Mouse (Mus musculus) kidney, adult 18-20 months (tissue): ENCODE measurements around the gene Mthfsd.
"Not testable (repeated sequence)": the region's sequence is repeated elsewhere in the genome, so short reads cannot be mapped to it uniquely, and the experiment has no call there.

Source experiments
- DNase-seq: peaks from one replicate; pipeline ENCODE4 v3.0.0; 2021

Mthfsd gene

GRCm38 (mm10) chr8:121107668-121108656 is at the start of gene Mthfsd:
TSS of gene Mthfsd (minus strand) at chr8:121108392.
- peak; percentile 99 for DNase-seq

- no peak for DNase-seq
Measured at GRCm38 (mm10) chr8:121156990-121157491, 48.8 kb upstream of the Mthfsd start.

GRCm38 (mm10) chr8:121152394-121152793 is 44.2 kb upstream of the Mthfsd start:
- DNase-seq, result no peak

DNA sequence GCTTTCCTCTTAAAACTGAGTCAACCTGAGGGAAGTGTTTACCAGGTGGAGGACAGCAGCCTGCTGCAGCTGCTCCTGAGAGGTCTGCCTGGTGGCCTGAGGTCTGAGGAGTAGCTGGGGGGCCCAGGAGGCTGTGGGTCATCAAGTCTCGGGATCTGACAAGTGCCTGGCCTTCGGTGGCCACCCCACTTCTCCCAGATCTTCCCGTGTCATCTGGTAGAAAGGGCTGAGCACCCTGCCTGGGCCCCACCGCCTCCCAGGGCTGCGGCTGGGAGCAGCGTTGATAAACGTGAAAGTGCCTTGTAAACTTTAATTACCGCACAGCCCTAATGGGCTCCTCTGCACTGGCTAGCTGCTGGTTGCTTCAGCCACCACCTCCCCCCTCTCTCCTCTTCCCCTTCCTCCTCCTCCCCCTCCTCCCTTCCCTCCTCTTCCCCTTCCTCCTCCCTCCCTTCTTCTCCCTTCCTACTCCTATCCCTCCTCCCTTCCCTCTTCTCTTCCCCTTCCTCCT is 40.4 kb upstream of the Mthfsd start:
- no peak for DNase-seq

DNA sequence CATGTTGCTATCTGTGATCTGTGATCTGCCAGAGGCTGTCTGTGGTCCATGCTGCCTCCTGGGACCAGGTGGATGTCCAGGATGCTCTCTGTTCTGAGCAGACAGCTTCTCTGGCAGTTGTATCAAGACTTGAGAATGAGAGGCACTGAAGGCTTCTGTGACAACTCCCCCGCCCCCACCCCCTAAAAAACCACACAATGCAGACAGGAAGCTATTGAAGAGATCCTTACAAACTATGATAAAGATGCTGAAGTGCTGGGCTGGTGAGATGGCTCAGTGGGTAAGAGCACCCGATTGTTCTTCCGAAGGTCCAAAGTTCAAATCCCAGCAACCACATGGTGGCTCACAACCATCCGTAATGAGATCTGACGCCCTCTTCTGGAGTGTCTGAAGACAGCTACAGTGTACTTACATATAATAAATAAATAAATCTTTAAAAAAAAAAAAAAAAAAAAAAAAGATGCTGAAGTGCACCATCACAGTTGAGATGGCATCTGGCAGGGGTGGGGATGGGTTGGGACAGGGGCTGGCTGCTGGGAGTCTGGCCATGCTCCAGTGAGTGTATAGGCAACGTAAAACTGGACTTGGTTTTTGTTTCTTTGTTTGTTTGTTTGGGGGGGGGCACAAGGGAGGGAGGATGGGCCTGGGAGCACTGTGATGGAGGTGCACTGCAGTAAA is 37.4 kb upstream of the Mthfsd start:
- not testable (repeated sequence) for DNase-seq

DNA sequence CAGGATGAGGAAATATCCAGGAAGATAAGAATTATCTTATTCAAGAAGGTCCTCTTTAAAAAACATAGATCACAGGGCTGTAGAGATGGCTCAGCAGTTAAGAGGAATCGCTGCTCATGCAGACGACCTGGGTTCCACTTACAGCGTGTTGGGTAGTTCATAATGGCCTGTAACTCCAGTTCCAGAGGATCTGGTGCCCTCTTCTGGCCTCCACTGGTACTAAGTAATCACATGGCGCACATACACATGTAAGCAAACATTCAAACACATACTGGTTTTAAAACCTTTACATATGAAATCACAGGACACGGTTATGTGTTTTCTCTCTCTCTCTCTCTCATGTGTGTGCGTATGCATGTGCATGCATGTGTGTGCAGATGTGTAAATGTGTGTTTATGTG is 28.7 kb upstream of the Mthfsd start:
- DNase-seq, result no peak

GRCm38 (mm10) chr8:121134512-121134911 is 26.3 kb upstream of the Mthfsd start:
- DNase-seq, result no peak

- no peak for DNase-seq
Measured at GRCm38 (mm10) chr8:121134102-121134501, 25.9 kb upstream of the Mthfsd start.

DNA sequence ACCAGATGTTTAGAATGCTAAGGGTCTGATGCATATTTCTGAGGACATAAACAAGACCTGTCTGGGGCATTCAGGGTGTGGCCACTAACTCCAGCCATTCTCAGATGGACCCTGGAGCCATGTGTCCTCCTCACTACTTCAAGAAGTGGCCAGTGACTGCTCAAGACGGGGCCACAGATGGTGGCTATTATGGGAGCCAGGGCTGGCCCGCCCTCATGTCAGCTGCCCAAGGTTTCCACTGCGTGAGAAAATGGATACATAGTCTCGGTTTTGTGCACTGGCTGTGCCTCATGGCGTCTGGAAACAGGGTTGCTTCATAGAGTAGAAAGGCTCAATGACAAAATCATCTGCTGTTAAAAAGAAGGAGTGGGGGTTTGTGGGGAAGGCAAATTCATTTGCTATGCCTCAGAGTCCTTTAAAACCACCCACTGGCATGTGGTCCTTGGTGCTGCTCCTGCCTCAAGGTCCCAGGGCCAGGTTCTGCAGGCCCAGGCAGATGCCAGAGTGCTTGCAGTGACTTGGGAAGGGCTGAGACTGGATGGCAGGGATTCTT is 24.8 kb upstream of the Mthfsd start:
- no peak for DNase-seq

GRCm38 (mm10) chr8:121130522-121130921 is 22.3 kb upstream of the Mthfsd start:
- no peak for DNase-seq

GRCm38 (mm10) chr8:121129265-121129940 is 21.2 kb upstream of the Mthfsd start:
- no peak for DNase-seq

- DNase-seq, result no peak
Measured at GRCm38 (mm10) chr8:121128531-121129264, 20.5 kb upstream of the Mthfsd start.

GRCm38 (mm10) chr8:121127756-121128375 is 19.7 kb upstream of the Mthfsd start, which contains the start of gene Foxl1:
TSS of gene Foxl1 (plus strand) at chr8:121127940.
- no peak for DNase-seq

- no peak for DNase-seq
Measured at GRCm38 (mm10) chr8:121127291-121127701, 19.1 kb upstream of the Mthfsd start.

DNA sequence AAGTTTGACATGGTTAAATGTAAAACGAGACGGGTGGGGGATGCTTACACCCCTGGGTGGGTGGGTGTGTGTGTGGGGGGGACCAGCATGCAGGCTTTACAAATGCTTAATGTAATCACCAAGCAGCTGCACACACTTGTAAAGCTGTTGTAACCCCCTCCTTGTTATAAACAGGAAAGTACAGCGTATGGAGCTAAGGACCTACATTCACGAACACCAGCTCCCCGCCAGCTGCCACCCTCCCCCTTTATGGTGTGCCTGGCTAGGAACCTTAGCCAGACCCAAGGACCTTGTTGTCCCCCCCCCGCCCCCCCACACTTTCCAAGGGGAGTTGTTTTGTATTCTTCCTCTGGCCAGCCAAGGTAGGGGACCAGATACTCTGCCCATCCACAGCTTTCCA is 18.5 kb upstream of the Mthfsd start:
- DNase-seq, result no peak

DNA sequence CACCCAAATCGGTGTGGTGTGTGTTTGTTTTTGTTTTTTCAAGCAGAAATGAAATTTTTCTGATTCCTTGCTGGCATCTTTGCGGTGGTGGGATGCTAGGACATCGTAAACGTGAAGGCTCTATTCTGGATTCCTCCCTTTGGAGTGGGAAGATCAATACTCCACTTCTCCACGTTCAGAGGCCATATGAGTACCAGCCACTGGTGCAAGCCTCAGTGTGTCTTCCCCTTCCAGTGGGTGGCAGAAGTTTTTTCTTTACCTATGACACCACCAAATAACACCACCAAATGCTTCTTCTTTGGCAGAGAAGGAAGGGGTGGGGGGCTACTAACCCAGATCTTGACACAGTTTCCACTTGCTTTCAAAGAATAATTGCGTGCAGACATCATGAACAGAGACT is 18.0 kb upstream of the Mthfsd start:
- DNase-seq, result no peak

- peak; percentile 78 for DNase-seq
Measured at GRCm38 (mm10) chr8:121125311-121125876, 17.2 kb upstream of the Mthfsd start.

DNA sequence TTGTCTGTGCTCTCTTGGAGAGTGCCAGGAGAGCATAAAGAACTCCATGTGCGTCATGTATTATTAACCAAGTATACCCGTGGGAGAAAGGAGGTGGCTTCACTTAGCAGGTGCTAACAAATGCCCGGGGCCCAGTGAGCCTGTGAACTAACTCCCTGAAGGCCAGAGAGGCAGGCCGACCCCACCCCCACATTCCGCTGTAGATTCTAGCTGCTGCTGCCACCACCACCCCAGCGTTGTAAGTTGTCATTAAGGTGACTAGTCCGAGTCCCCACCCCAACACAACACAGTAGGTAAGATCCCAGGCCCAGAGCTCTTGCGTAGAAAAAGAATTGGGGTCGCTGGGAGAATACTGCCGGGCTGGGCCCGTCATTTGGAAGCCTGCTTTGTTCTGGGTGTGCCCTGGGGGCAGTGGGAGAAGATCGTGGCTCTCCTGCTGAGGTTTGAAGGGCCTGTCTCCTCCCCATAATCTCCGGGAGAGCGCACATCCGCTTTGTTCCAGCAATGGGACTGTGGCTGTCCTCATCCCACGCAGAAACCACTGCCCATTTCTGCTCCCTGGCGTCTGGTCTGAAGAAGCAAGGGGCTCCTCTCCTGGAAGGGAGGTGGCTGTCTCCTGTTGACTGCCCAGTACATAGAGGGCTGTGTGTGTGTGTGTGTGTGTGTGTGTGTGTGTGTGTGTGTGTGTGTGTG is 16.5 kb upstream of the Mthfsd start:
- no peak for DNase-seq

- no peak for DNase-seq
Measured at GRCm38 (mm10) chr8:121123113-121123512, 14.9 kb upstream of the Mthfsd start.

DNA sequence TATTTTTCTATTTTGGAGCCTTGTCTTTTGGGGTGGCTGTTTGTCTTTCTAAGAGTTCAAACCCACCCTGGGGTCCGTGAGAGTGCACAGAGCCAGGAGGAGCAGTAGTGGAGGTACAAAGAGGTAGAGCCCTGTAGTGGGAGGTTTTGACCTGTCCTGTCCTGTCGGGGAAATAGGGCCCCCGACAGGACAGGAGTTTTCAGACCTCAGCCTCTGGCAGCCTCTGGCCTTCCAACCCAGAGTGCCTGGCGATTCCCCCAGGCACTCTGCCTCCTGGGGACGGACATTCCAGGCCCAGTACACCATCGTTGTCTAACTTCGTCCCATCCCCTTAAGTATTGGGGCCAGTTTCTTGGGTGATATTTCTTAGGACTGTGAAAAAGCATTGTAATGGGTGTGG is 14.2 kb upstream of the Mthfsd start:
- no peak for DNase-seq
